Mouse (Mus musculus): ENCODE results near the gene Gmppa. TPM values are rescaled to one million over a fixed set of nuclear protein-coding genes. Genes with fewer than 3 reads are reported as not detected.

The Gmppa gene
- polyA plus RNA-seq, 1 experiment from 2014 or later, result 35.2 TPM

DNA sequence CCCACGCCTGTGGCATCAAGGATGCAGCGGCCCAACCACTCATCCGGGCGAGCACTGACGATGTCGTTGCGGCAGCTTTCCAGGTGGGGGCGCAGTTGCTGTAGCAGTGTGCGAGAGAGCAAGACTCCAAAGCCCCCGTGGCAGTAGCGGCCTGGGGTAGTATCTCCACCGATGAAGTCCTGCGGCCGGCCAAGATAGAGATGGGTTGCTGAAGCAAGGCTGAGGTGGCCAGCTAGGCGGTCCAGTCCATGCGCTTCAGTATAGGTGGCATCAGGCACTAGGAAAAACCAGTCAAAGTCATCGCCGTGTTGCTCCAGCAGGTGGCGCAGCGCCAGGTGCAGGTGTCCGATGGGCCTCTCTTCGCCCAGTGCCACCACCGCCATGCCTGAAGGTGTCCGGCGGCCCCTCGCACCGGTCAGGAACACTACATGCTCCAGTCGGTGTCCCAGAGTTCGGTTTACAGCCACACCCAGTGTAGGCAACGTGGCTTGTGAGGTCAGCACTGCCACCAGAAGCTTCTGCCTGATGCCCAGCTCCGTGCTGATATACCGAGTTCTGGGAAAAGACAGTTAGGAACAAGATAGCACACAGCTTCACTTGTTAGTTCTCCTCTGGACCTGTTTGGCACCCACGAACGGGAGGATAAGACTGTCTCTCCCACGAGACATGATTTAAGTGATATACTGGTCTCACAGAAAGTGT, 41.7 kb downstream of the Gmppa start:
- Histone ChIP-seq H3K4me2 (peak overlapping the region; percentile 94), H3K27me3 (peaks cover 99% of the 10 kb centered on the region), H3K36me3 (replicated peaks) (no peaks in the 10 kb centered on the region), H3K4me3 (replicated peaks) (peak overlapping the region; percentile 68), H3K27ac (replicated peaks) (no peak overlapping the region), H3K9me3 (replicated peaks) (no peaks in the 10 kb centered on the region), H3K4me1 (replicated peaks) (peaks cover 28% of the 10 kb centered on the region), H3K9ac (no peak overlapping the region)
- ATAC-seq (ENCODE audit: insufficient read depth), result no peak
- 9% methylated on average over 35 of the region's 35 CpGs for WGBS (ENCODE audit: insufficient replicate concordance)

DNA sequence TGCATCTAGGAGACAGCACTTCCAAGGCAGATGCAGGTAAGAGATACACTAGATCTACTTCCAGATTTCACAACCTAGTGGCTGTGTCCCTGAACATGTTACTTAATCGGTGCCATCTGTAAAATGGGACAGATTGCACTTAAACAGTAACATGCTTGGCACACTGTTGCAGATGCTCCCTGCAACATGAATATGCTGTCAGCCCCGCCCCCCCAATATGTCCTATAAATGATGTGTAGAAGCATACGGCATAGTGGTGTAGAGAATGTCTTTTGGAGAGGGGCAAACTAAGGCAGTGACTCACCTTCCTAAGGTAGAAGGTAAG, 42.2 kb downstream of the Gmppa start:
- H3K27ac ChIP-seq (replicated peaks), result no peak overlapping the region
- H3K4me1 ChIP-seq (replicated peaks), result peaks cover 28% of the 10 kb centered on the region
- ATAC-seq (ENCODE audit: insufficient read depth), result no peak
- H3K4me2 ChIP-seq, result peak overlapping the region; percentile 94
- 27% methylated on average over 3 of the region's 3 CpGs for WGBS (ENCODE audit: insufficient replicate concordance)
- H3K4me3 ChIP-seq (replicated peaks), result peak overlapping the region; percentile 68
- no peak overlapping the region for H3K9ac ChIP-seq
- H3K27me3 ChIP-seq, result peaks cover 99% of the 10 kb centered on the region
- no peaks in the 10 kb centered on the region for H3K36me3 ChIP-seq (replicated peaks)
- H3K9me3 ChIP-seq (replicated peaks), result no peaks in the 10 kb centered on the region

- Histone ChIP-seq H3K4me1 (replicated peaks) (peaks cover 28% of the 10 kb centered on the region), H3K9ac (peak overlapping the region; percentile 51), H3K4me2 (peak overlapping the region; percentile 94), H3K27ac (replicated peaks) (no peak overlapping the region), H3K9me3 (replicated peaks) (no peaks in the 10 kb centered on the region), H3K27me3 (peaks cover 99% of the 10 kb centered on the region), H3K36me3 (replicated peaks) (no peaks in the 10 kb centered on the region), H3K4me3 (replicated peaks) (peak overlapping the region; percentile 68)
- peak; percentile 8 for ATAC-seq (ENCODE audit: insufficient read depth)
- 1% methylated on average over 21 of the region's 25 CpGs for WGBS (ENCODE audit: insufficient replicate concordance)
Measured at GRCm38 (mm10) chr1:75478497-75478896, 42.8 kb downstream of the Gmppa start.

DNA sequence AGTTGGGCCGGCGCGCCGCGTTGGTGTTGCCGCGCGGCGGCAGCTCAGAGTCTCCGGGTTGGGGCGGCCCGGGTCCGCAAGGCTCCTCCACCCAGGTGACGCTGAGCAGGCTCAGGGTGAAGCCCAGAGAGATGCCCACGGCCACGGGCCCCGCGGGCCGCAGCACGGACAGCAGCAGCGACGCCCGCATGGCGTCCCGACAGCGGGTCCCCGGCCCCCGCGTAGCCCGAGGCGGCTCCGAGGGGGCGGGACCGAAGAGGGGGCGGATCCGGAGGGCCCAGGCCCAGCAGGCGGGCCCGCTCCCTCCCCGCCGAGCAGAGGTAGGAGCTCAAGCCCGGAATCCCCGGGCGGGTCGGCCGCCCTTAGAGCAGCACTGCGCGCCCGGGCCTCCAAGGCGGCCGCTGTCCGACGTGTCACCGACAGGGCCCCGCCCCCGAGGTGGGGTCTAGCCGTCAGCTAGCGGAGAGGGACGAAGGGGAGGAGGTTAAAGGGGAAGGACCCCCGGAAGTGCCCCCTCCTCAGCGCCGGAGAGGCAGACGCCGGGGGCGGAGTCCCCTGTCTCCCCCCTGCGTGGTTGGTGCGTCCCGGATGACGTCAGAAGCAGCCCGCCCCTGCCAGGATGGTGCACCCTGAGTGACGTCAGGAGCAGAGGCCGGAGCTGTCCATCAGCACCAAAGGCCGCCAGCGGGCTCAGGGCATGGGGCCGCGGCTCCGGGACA, 43.3 kb downstream of the Gmppa start, which contains the start of the genes Chpf and Tmem198:
Chpf (minus strand) TSS at position 392 of the 719 bp plus-strand sequence.
Tmem198 (plus strand) TSS at position 617 of the 719 bp plus-strand sequence.
- Histone ChIP-seq H3K27me3 (peaks cover 99% of the 10 kb centered on the region), H3K4me3 (replicated peaks) (peak within 1 kb of the TSS; percentile 68), H3K9me3 (replicated peaks) (no peaks in the 10 kb centered on the region), H3K9ac (peak within 1 kb of the TSS; percentile 51), H3K27ac (replicated peaks) (0 out of 2 replicates have a peak within 1 kb of the TSS, but pooled peaks have one; percentile 57), H3K4me1 (replicated peaks) (peaks cover 28% of the 10 kb centered on the region), H3K36me3 (replicated peaks) (no peaks in the 10 kb centered on the region), H3K4me2 (peak within 1 kb of the TSS; percentile 94)
- WGBS (ENCODE audit: insufficient replicate concordance), result under 1% methylated on average over 76 of the region's 76 CpGs
- ATAC-seq (ENCODE audit: insufficient read depth), result peak; percentile 88

- Histone ChIP-seq H3K27me3 (peaks cover 100% of the 10 kb centered on the region), H3K9ac (no peak overlapping the region), H3K27ac (replicated peaks) (no peak overlapping the region), H3K4me2 (peak overlapping the region; percentile 94), H3K4me3 (replicated peaks) (peak overlapping the region; percentile 68), H3K36me3 (replicated peaks) (no peaks in the 10 kb centered on the region), H3K4me1 (replicated peaks) (peaks cover 28% of the 10 kb centered on the region), H3K9me3 (replicated peaks) (no peaks in the 10 kb centered on the region)
- WGBS (ENCODE audit: insufficient replicate concordance), result 4% methylated on average over 24 of the region's 24 CpGs
- no peak for ATAC-seq (ENCODE audit: insufficient read depth)
Measured at GRCm38 (mm10) chr1:75479635-75479989, 43.9 kb downstream of the Gmppa start.

- Histone ChIP-seq H3K27me3 (peaks cover 100% of the 10 kb centered on the region), H3K9ac (no peak overlapping the region), H3K27ac (replicated peaks) (no peak overlapping the region), H3K4me2 (peak overlapping the region; percentile 94), H3K9me3 (replicated peaks) (no peaks in the 10 kb centered on the region), H3K4me1 (replicated peaks) (peaks cover 28% of the 10 kb centered on the region), H3K36me3 (replicated peaks) (no peaks in the 10 kb centered on the region), H3K4me3 (replicated peaks) (0 out of 2 replicates have a peak overlapping the region, but pooled peaks have one; percentile 68)
- WGBS (ENCODE audit: insufficient replicate concordance), result 17% methylated on average over 13 of the region's 13 CpGs
- no peak for ATAC-seq (ENCODE audit: insufficient read depth)
Measured at GRCm38 (mm10) chr1:75480036-75480435, 44.3 kb downstream of the Gmppa start.

DNA sequence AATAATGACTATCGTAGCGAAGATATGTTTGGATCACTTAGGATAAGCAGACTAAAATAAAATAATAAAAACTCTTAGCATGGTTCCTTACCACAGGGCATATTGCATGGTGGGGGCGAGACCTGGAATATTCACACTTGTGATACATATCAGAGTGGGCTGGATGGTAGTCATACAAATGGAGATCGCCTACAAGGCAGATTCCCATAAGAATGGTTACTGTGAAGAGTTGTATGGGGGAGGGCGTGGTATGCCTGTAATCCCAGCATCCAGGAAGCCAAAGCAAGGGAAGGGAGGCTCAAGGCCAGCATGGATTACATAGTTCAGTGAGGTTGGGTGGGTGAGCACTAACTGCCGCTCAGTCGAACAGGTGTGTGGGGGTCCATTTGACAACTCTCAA, 45.0 kb downstream of the Gmppa start:
- Histone ChIP-seq H3K4me3 (replicated peaks) (no peak overlapping the region), H3K9me3 (replicated peaks) (no peaks in the 10 kb centered on the region), H3K27me3 (peaks cover 100% of the 10 kb centered on the region), H3K9ac (no peak overlapping the region), H3K4me2 (no peak overlapping the region), H3K36me3 (replicated peaks) (no peaks in the 10 kb centered on the region), H3K4me1 (replicated peaks) (peaks cover 28% of the 10 kb centered on the region), H3K27ac (replicated peaks) (no peak overlapping the region)
- ATAC-seq (ENCODE audit: insufficient read depth), result no peak
- 61% methylated on average over 7 of the region's 7 CpGs for WGBS (ENCODE audit: insufficient replicate concordance)

DNA sequence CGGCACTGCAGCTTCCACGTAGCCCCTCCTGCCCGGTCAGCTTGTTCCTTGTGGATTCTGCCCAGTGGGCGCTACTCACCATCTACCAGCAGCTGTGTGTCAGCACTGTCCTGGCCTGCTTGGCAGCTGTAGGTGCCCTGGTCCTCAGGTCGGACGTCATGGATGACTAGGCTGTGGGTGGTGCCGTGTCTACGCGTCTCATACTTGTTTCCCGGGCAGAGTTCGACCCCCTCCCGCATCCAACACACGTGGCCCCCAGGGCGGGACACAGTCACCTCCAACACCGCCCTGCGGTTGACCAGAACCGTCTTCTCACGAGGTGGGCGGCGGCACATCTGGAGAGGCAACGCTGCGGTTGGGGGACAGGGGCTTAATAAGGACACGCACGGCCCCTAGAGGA, 50.8 kb downstream of the Gmppa start:
- Histone ChIP-seq H3K9me3 (replicated peaks) (no peaks in the 10 kb centered on the region), H3K4me3 (replicated peaks) (no peak overlapping the region), H3K4me2 (no peak overlapping the region), H3K27ac (replicated peaks) (no peak overlapping the region), H3K4me1 (replicated peaks) (peaks cover 11% of the 10 kb centered on the region; the same call in 1 of the 2 replicates), H3K9ac (no peak overlapping the region), H3K27me3 (peaks cover 84% of the 10 kb centered on the region), H3K36me3 (replicated peaks) (0 out of 2 replicates have a peak, but pooled peaks cover 3% of the 10 kb centered on the region)
- no peak for ATAC-seq (ENCODE audit: insufficient read depth)
- 6% methylated on average over 24 of the region's 24 CpGs for WGBS (ENCODE audit: insufficient replicate concordance)

DNA sequence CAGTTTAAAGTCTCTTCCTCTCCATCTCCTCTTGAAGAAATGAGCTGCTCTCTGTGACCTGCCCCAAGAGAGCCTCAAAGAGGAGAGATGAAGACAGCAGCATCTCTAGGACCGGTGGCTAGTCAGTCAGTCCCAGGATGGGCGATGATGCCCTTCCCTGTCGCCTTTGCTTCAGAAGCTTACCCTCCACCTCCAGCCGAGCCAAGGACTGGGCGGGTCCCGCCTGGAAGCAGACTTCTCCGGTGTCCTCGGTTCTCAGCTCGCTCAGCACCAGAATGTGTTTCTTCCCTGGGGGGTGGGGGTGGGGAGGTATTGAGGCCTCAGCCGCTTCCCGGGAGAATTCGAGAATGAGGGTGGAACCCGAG, 51.3 kb downstream of the Gmppa start:
- Histone ChIP-seq H3K36me3 (replicated peaks) (0 out of 2 replicates have a peak, but pooled peaks cover 3% of the 10 kb centered on the region), H3K9ac (no peak overlapping the region; the same call in 1 of the 2 replicates), H3K27me3 (peaks cover 82% of the 10 kb centered on the region), H3K4me1 (replicated peaks) (peaks cover 11% of the 10 kb centered on the region; the same call in 1 of the 2 replicates), H3K4me2 (peak overlapping the region; percentile 65), H3K4me3 (replicated peaks) (peak overlapping the region; percentile 50), H3K27ac (replicated peaks) (no peak overlapping the region), H3K9me3 (replicated peaks) (no peaks in the 10 kb centered on the region)
- ATAC-seq (ENCODE audit: insufficient read depth), result no peak
- 4% methylated on average over 13 of the region's 13 CpGs for WGBS (ENCODE audit: insufficient replicate concordance)

GRCm38 (mm10) chr1:75487405-75488161, 51.9 kb downstream of the Gmppa start:
- Histone ChIP-seq H3K27me3 (peaks cover 82% of the 10 kb centered on the region), H3K4me1 (replicated peaks) (peaks cover 11% of the 10 kb centered on the region; the same call in 1 of the 2 replicates), H3K9me3 (replicated peaks) (no peaks in the 10 kb centered on the region), H3K9ac (no peak overlapping the region; the same call in 1 of the 2 replicates), H3K4me3 (replicated peaks) (peak overlapping the region; percentile 50), H3K4me2 (peak overlapping the region; percentile 65), H3K36me3 (replicated peaks) (0 out of 2 replicates have a peak, but pooled peaks cover 3% of the 10 kb centered on the region), H3K27ac (replicated peaks) (no peak overlapping the region)
- peak; percentile 54 for ATAC-seq (ENCODE audit: insufficient read depth)
- 1% methylated on average over 62 of the region's 62 CpGs for WGBS (ENCODE audit: insufficient replicate concordance)

All from liver, embryonic 15.5 days (tissue).